Mouse (Mus musculus): ENCODE measurements around the gene Ei24. TPM values are rescaled to one million over a fixed set of nuclear protein-coding genes. Genes with fewer than 3 reads are reported as not detected.

Gene Ei24
- polyA plus RNA-seq, 1 experiment, result 117 TPM

- TF ChIP-seq POLR2A (IDR thresholded peaks at IDR 0.05; ENCODE audit: borderline replicate concordance, extremely low read depth, insufficient read depth, insufficient read length, poor library complexity, severe bottlenecking) (no peak), CTCF (IDR thresholded peaks at IDR 0.05; ENCODE audit: borderline replicate concordance, extremely low read depth, insufficient read depth, insufficient read length) (no peak)
Measured at GRCm38 (mm10) chr9:36818905-36819304, 21.7 kb upstream of the Ei24 start.

GRCm38 (mm10) chr9:36814486-36814885 lies 17.3 kb upstream of the Ei24 start:
- peak; percentile 34 for DNase-seq (ENCODE audit: low read depth)
- TF ChIP-seq CTCF (IDR thresholded peaks at IDR 0.05; ENCODE audit: borderline replicate concordance, extremely low read depth, insufficient read depth, insufficient read length) (peak; percentile 30; the same call in 1 of the 2 replicates), POLR2A (IDR thresholded peaks at IDR 0.05; ENCODE audit: borderline replicate concordance, extremely low read depth, insufficient read depth, insufficient read length, poor library complexity, severe bottlenecking) (no peak)

More at GRCm38 (mm10) chr9:36818905-36819304, 21.7 kb upstream of the Ei24 start:
- DNase-seq (ENCODE audit: low read depth), result no peak

- TF ChIP-seq CTCF (IDR thresholded peaks at IDR 0.05; ENCODE audit: borderline replicate concordance, extremely low read depth, insufficient read depth, insufficient read length), result no peak
- DNase-seq (ENCODE audit: low read depth), result peak; percentile 52
Measured at GRCm38 (mm10) chr9:36808126-36808785, 11.1 kb upstream of the Ei24 start.

- no peak for TF ChIP-seq POLR2A (IDR thresholded peaks at IDR 0.05; ENCODE audit: borderline replicate concordance, extremely low read depth, insufficient read depth, insufficient read length, poor library complexity, severe bottlenecking)
- TF ChIP-seq CTCF (IDR thresholded peaks at IDR 0.05; ENCODE audit: borderline replicate concordance, extremely low read depth, insufficient read depth, insufficient read length), result no peak
- DNase-seq (ENCODE audit: low read depth), result no peak
Measured at GRCm38 (mm10) chr9:36805256-36805975, 8.2 kb upstream of the Ei24 start.

- TF ChIP-seq CTCF (IDR thresholded peaks at IDR 0.05; ENCODE audit: borderline replicate concordance, extremely low read depth, insufficient read depth, insufficient read length) (no peak), POLR2A (IDR thresholded peaks at IDR 0.05; ENCODE audit: borderline replicate concordance, extremely low read depth, insufficient read depth, insufficient read length, poor library complexity, severe bottlenecking) (no peak)
- DNase-seq (ENCODE audit: low read depth), result no peak
Measured at GRCm38 (mm10) chr9:36803926-36804325, 6.7 kb upstream of the Ei24 start.

GRCm38 (mm10) chr9:36803386-36803785 lies 6.2 kb upstream of the Ei24 start:
- no peak for TF ChIP-seq POLR2A (IDR thresholded peaks at IDR 0.05; ENCODE audit: borderline replicate concordance, extremely low read depth, insufficient read depth, insufficient read length, poor library complexity, severe bottlenecking)
- TF ChIP-seq CTCF (IDR thresholded peaks at IDR 0.05; ENCODE audit: borderline replicate concordance, extremely low read depth, insufficient read depth, insufficient read length), result no peak

GRCm38 (mm10) chr9:36802951-36803350 lies 5.8 kb upstream of the Ei24 start:
- no peak for DNase-seq (ENCODE audit: low read depth)
- no peak for TF ChIP-seq POLR2A (IDR thresholded peaks at IDR 0.05; ENCODE audit: borderline replicate concordance, extremely low read depth, insufficient read depth, insufficient read length, poor library complexity, severe bottlenecking)
- TF ChIP-seq CTCF (IDR thresholded peaks at IDR 0.05; ENCODE audit: borderline replicate concordance, extremely low read depth, insufficient read depth, insufficient read length), result no peak

More at GRCm38 (mm10) chr9:36803386-36803785, 6.2 kb upstream of the Ei24 start:
- no peak for DNase-seq (ENCODE audit: low read depth)

GRCm38 (mm10) chr9:36801961-36802360 lies 4.8 kb upstream of the Ei24 start:
- TF ChIP-seq CTCF (IDR thresholded peaks at IDR 0.05; ENCODE audit: borderline replicate concordance, extremely low read depth, insufficient read depth, insufficient read length) (no peak), POLR2A (IDR thresholded peaks at IDR 0.05; ENCODE audit: borderline replicate concordance, extremely low read depth, insufficient read depth, insufficient read length, poor library complexity, severe bottlenecking) (no peak)
- no peak for DNase-seq (ENCODE audit: low read depth)

GRCm38 (mm10) chr9:36796224-36796623 lies 969 bp downstream of the Ei24 start:
- no peak for TF ChIP-seq CTCF (IDR thresholded peaks at IDR 0.05; ENCODE audit: borderline replicate concordance, extremely low read depth, insufficient read depth, insufficient read length)
- TF ChIP-seq POLR2A (IDR thresholded peaks at IDR 0.05; ENCODE audit: borderline replicate concordance, extremely low read depth, insufficient read depth, insufficient read length, poor library complexity, severe bottlenecking), result no peak
- peak; percentile 35 for DNase-seq (ENCODE audit: low read depth)

GRCm38 (mm10) chr9:36795556-36795955 lies 1.6 kb downstream of the Ei24 start:
- TF ChIP-seq CTCF (IDR thresholded peaks at IDR 0.05; ENCODE audit: borderline replicate concordance, extremely low read depth, insufficient read depth, insufficient read length) (no peak), POLR2A (IDR thresholded peaks at IDR 0.05; ENCODE audit: borderline replicate concordance, extremely low read depth, insufficient read depth, insufficient read length, poor library complexity, severe bottlenecking) (no peak)

GRCm38 (mm10) chr9:36794487-36794886 lies 2.7 kb downstream of the Ei24 start:
- no peak for TF ChIP-seq CTCF (IDR thresholded peaks at IDR 0.05; ENCODE audit: borderline replicate concordance, extremely low read depth, insufficient read depth, insufficient read length)
- no peak for TF ChIP-seq POLR2A (IDR thresholded peaks at IDR 0.05; ENCODE audit: borderline replicate concordance, extremely low read depth, insufficient read depth, insufficient read length, poor library complexity, severe bottlenecking)
- DNase-seq (ENCODE audit: low read depth), result no peak

More at GRCm38 (mm10) chr9:36795556-36795955, 1.6 kb downstream of the Ei24 start:
- no peak for DNase-seq (ENCODE audit: low read depth)

GRCm38 (mm10) chr9:36792191-36792590 lies 5.0 kb downstream of the Ei24 start:
- DNase-seq (ENCODE audit: low read depth), result no peak
- no peak for TF ChIP-seq POLR2A (IDR thresholded peaks at IDR 0.05; ENCODE audit: borderline replicate concordance, extremely low read depth, insufficient read depth, insufficient read length, poor library complexity, severe bottlenecking)

Measured in brain, embryonic 14.5 days (tissue).